Mouse (Mus musculus) liver, adult 2 months (tissue): ENCODE results near the gene Itprid1. TPM values are rescaled to one million over a fixed set of nuclear protein-coding genes. Genes with fewer than 3 reads are reported as not detected.

ENCODE experiments used
- DNase-seq: peaks from one replicate; pipeline ENCODE4 v3.0.0-alpha.2; 2011; ENCODE audit warnings: low read depth, low spot score; ENCODE audit errors: extremely low read depth
- H3K27ac ChIP-seq: fragments of 200-500 bp; replicated peaks from 2 replicates; pipeline ENCODE4 v1.5.1; 2012; ENCODE audit warnings: low read depth, mild to moderate bottlenecking, control low read depth, inconsistent platforms, low read length; ENCODE audit not compliant: insufficient read depth
- H3K27me3 ChIP-seq: fragments of 200-500 bp; 2 replicates; pipeline ENCODE4 v1.6.1; 2012; ENCODE audit warnings: mild to moderate bottlenecking, moderate library complexity, low read length, inconsistent platforms; ENCODE audit not compliant: control insufficient read depth, insufficient read depth
- H3K36me3 ChIP-seq: fragments of 200-500 bp; 2 replicates; pipeline ENCODE4 v1.6.1; 2012; ENCODE audit warnings: low read length, inconsistent platforms; ENCODE audit not compliant: control insufficient read depth, insufficient read depth
- H3K4me1 ChIP-seq: fragments of 200-500 bp; 2 replicates; pipeline ENCODE4 v1.6.1; 2011; ENCODE audit warnings: low read length; ENCODE audit not compliant: control insufficient read depth, insufficient read depth
- H3K4me3 ChIP-seq: fragments of 200-500 bp; 2 replicates; pipeline ENCODE4 v1.5.1; 2011; ENCODE audit warnings: low read depth, mild to moderate bottlenecking, control low read depth, low read length, moderate library complexity; ENCODE audit not compliant: insufficient read depth
- H3K79me2 ChIP-seq: fragments of 200-500 bp; 2 replicates; pipeline ENCODE4 v1.6.1; 2012; ENCODE audit warnings: inconsistent platforms, mild to moderate bottlenecking, low read length, moderate library complexity; ENCODE audit not compliant: control insufficient read depth, insufficient read depth
- H3K9ac ChIP-seq: fragments of 200-500 bp; 2 replicates; pipeline ENCODE4 v1.6.1; 2012; ENCODE audit warnings: low read depth, mild to moderate bottlenecking, control low read depth, inconsistent platforms, low read length
- CTCF ChIP-seq: fragments of 200-500 bp; IDR thresholded peaks from 2 replicates; pipeline ENCODE4 v1.5.1; 2011; ENCODE audit warnings: low read depth, low read length, control low read depth
- POLR2A ChIP-seq: fragments of 200-500 bp; IDR thresholded peaks from 2 replicates; pipeline ENCODE4 v1.6.1; 2011; ENCODE audit warnings: low read length, control low read depth; ENCODE audit not compliant: insufficient read depth; ENCODE audit errors: extremely low read depth
- WGBS: fragments of 180-500 bp; shearing (Covaris S2); methylation state at CpG from one replicate; pipeline ENCODE4 v1.1.7; 2018; 5-methylcytosine and 5-hydroxymethylcytosine counted together
- polyA plus RNA-seq: library from polyadenylated mRNA; depleted of rRNA; stranded (reverse); fragments of >200 nt; gene quantifications from 2 replicates; pipeline ENCODE4 v1.2.3, GENCODE M21; 2012; rRNA removed
- total RNA-seq: library from RNA; depleted of rRNA; stranded (reverse); fragments of >200 nt; gene quantifications from 2 replicates; pipeline ENCODE4 v1.2.3, GENCODE M21; 2014; rRNA removed

The Itprid1 gene
- total RNA-seq (not detected in 2 replicates), polyA plus RNA-seq (not detected in 2 replicates)

DNA sequence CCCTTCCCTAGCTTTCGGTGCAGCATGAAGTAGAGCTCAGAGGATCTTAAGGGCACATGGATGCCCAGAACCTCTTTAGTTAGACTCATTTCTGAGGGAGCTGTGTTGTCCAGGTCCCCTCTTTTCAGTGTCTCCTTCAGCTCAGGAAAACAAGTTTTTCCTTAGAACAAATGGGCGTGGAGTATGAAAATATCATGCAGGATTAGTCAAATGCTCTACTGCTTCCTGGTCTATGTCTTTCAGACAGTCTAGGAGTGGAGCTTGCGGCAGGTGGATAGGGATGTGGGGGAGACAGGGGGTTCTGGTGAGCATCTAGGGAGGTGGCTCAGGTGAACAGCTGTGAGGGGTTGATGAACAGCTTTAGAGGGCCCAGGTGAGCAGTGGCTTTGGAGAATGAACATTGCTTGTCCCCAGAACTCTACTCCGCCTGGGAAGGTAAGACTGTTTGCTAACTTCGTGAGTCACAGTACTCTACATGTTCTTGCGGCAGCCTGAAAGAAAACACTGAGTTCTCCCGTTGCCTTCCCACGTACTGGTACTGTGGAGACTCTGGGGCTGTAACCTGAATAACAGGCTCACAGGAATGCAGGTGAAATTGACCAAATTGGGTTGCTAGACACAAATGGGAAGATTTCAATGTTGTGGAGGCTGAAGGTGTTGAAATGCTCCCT is at the start of gene Itprid1:
TSS of gene Itprid1 (plus strand) at position 246 of the 671 bp plus-strand sequence.
- no peak within 1 kb of the TSS for H3K9ac ChIP-seq
- 63% methylated on average over 8 of the region's 8 CpGs for WGBS
- H3K79me2 ChIP-seq: no peaks in the 10 kb centered on the region
- no peaks in the 10 kb centered on the region for H3K36me3 ChIP-seq
- no peaks in the 10 kb centered on the region for H3K4me1 ChIP-seq
- TF ChIP-seq POLR2A: no peak
- no peak for TF ChIP-seq CTCF
- no peak for DNase-seq
- no peak within 1 kb of the TSS for H3K4me3 ChIP-seq
- no peak within 1 kb of the TSS for H3K27ac ChIP-seq
- H3K27me3 ChIP-seq: no peaks in the 10 kb centered on the region

DNA sequence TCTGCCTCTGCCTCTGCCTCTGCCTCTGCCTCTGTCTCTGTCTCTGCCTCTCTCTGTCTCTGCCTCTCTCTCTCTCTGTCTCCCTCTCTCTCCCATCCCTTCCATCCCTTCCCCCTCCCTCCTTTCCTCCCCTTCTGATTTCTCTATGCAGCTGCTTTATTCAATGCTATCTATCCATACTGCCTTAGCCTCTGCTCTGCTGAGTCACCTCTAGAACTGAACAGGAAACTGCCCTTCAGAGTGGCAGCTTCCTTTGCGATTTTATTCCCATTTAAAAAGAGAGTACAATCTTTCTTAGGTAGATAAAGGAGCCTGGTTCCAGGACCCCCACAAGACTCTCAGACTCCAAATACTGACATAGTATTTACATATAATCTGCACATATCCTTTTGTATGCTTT is 47.1 kb upstream of the Itprid1 start:
- TF ChIP-seq POLR2A: no peak
- TF ChIP-seq CTCF: no peak
- Histone ChIP-seq H3K36me3 (no peaks in the 10 kb centered on the region), H3K27ac (no peak overlapping the region), H3K4me3 (no peak overlapping the region), H3K79me2 (no peaks in the 10 kb centered on the region), H3K9ac (no peak overlapping the region), H3K27me3 (no peaks in the 10 kb centered on the region), H3K4me1 (no peaks in the 10 kb centered on the region)
- DNase-seq: no peak
- 68% methylated on average over 1 of the region's 1 CpGs for WGBS

DNA sequence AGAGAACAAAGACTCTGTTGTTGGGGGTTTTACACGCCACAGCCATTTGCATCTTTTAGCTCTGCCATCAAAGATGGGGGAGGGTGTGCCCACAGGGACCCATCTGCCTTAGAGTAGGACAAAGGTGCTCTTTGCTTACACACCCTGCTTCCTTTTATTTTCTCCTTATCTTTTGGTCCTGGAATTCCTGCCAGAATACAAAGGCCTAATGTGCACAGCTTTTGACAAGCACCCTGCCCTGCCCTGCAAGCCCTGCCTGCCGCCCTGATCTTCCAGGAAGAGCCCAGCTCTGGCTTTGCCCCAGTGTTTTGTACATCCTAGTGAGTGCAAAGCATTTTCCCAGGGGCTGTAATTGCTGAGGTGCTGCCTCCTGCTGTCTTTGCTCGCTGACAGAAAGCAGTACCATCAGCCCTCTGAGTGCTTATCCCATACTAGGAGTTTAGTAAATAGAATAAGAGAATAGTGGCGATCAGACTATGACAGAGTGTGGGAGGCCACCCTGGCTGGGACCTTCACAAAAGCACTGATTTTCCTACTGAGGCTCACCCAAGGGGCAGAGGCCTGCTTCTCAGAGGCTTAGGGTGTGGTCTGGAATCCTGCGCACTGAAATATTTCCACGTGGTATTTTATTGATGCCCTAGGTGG is 44.7 kb upstream of the Itprid1 start:
- Histone ChIP-seq H3K27me3 (no peaks in the 10 kb centered on the region), H3K27ac (no peak overlapping the region), H3K79me2 (no peaks in the 10 kb centered on the region), H3K9ac (no peak overlapping the region), H3K4me3 (no peak overlapping the region), H3K36me3 (no peaks in the 10 kb centered on the region), H3K4me1 (no peaks in the 10 kb centered on the region)
- DNase-seq: no peak
- no peak for TF ChIP-seq CTCF
- no peak for TF ChIP-seq POLR2A
- 28% methylated on average over 6 of the region's 6 CpGs for WGBS

DNA sequence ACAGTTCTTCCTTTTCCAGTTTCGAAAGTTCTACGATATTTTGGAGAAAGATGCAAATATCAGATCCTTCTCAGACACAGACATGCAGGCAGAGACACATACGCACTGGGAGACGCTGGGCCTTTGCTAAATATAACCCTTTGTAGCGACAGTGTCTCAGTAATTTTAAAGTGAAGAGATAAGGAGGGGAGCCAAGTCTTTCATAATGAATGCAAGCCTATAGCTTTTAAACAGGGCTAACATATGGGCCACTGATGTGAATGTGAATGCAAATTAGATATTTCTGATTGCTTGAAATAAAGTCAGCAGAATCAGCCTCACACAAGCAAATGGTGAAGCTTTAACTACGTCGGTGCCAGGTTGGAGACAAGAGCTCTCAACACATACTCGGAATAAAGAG is 44.2 kb upstream of the Itprid1 start:
- no peak overlapping the region for H3K27ac ChIP-seq
- WGBS: 67% methylated on average over 8 of the region's 8 CpGs

DNA sequence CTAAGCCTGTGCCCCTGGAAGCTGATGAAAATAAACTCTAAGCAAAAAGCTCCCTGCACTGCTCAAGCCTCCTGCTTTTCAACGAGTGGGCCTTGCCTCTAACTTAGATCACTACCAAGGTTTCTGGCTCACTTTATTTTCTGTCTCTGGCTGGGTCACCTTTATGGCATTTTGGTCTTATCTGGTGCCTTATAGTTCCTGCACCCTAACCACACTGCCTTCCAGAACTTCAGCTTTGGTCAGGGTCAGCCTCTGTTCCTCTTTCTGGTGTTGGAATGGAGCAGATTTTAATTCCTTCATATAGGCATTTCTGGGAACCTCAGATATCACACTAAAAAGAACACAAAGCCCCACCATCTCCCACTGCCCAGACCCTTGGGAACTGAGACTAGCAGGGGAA is 34.0 kb upstream of the Itprid1 start:
- H3K4me3 ChIP-seq: no peak overlapping the region
- H3K4me1 ChIP-seq: no peaks in the 10 kb centered on the region
- H3K27ac ChIP-seq: no peak overlapping the region
- TF ChIP-seq CTCF (no peak), POLR2A (no peak)
- WGBS: 32% methylated on average over 1 of the region's 1 CpGs
- H3K27me3 ChIP-seq: no peaks in the 10 kb centered on the region
- H3K36me3 ChIP-seq: no peaks in the 10 kb centered on the region
- DNase-seq: no peak
- no peak overlapping the region for H3K9ac ChIP-seq
- no peaks in the 10 kb centered on the region for H3K79me2 ChIP-seq

More for the DNA sequence above, 44.2 kb upstream of the Itprid1 start:
- Histone ChIP-seq H3K4me1 (no peaks in the 10 kb centered on the region), H3K4me3 (no peak overlapping the region), H3K9ac (no peak overlapping the region), H3K79me2 (no peaks in the 10 kb centered on the region), H3K27me3 (no peaks in the 10 kb centered on the region), H3K36me3 (no peaks in the 10 kb centered on the region)
- no peak for DNase-seq
- TF ChIP-seq CTCF: no peak
- TF ChIP-seq POLR2A: no peak

DNA sequence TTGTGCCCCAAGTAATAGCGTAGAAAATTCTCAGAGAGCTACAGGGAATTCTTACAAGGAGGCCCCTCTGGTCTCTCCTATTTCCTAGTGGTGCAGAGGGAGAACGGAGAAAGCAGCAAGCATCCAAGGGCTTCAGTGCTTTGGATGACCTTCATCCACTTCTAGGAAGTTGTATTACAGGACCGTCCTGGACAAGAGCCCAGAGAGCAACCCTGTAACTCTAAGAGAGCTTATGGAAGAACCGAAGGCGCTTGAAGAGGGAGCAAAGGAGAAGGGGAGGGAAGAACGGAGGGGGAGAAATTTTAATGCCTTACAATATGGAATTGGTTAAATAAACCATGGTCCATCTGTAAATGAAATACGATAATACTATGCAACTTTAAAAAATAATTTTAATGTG is 33.3 kb upstream of the Itprid1 start:
- DNase-seq: no peak
- Histone ChIP-seq H3K79me2 (no peaks in the 10 kb centered on the region), H3K9ac (no peak overlapping the region), H3K36me3 (no peaks in the 10 kb centered on the region), H3K4me3 (no peak overlapping the region), H3K4me1 (no peaks in the 10 kb centered on the region), H3K27me3 (no peaks in the 10 kb centered on the region), H3K27ac (no peak overlapping the region)
- no peak for TF ChIP-seq CTCF
- TF ChIP-seq POLR2A: no peak
- 81% methylated on average over 7 of the region's 7 CpGs for WGBS
